Mouse (Mus musculus) C2C12 (cell line): Measurements from ENCODE around the gene Zbtb7a.

Experiments used
- CEBPB ChIP-seq: IDR thresholded peaks from one replicate; pipeline ENCODE4 v1.6.1; 2011; ENCODE audit warnings: low read depth, mild to moderate bottlenecking, control low read depth, moderate library complexity
- CTCF ChIP-seq: IDR thresholded peaks from one replicate; pipeline ENCODE4 v1.5.1; 2011; ENCODE audit not compliant: control insufficient read depth, insufficient read depth, insufficient read length
- MAX ChIP-seq: IDR thresholded peaks from one replicate; pipeline ENCODE4 v1.6.1; 2011; ENCODE audit warnings: mild to moderate bottlenecking, control low read depth
- MYOG ChIP-seq: IDR thresholded peaks from one replicate; pipeline ENCODE4 v1.6.1; 2011; ENCODE audit not compliant: control insufficient read depth, insufficient read length; ENCODE audit errors: extremely low read depth

- TF ChIP-seq CTCF (no peak), CEBPB (no peak), MAX (no peak), MYOG (no peak)
These were observed 8.9 kb downstream of the Zbtb7a start for GRCm38 (mm10) chr10:81143845-81144437.
